Mouse (Mus musculus) liver, adult (tissue): ENCODE data around the gene Slc5a7.

Source experiments
- GATA4 ChIP-seq: IDR thresholded peaks from 2 replicates; pipeline ENCODE4 v1.6.1; 2014; ENCODE audit warnings: mild to moderate bottlenecking, low read length; ENCODE audit not compliant: insufficient replicate concordance

Slc5a7 gene

GRCm38 (mm10) chr17:54298934-54299333 is at the start of gene Slc5a7:
Gene Slc5a7, minus strand, starts transcription at chr17:54299034.
- no peak for TF ChIP-seq GATA4

- no peak for TF ChIP-seq GATA4
Observed at GRCm38 (mm10) chr17:54347672-54348071, 48.8 kb upstream of the Slc5a7 start.

- no peak for TF ChIP-seq GATA4
Observed at GRCm38 (mm10) chr17:54343395-54343794, 44.6 kb upstream of the Slc5a7 start.

GRCm38 (mm10) chr17:54298232-54298924 is 456 bp downstream of the Slc5a7 start:
- no peak for TF ChIP-seq GATA4

GRCm38 (mm10) chr17:54250783-54251182 is 48.1 kb downstream of the Slc5a7 start:
- no peak for TF ChIP-seq GATA4

- TF ChIP-seq GATA4: no peak
Observed at GRCm38 (mm10) chr17:54243650-54244300, 55.1 kb downstream of the Slc5a7 start.

GRCm38 (mm10) chr17:54239435-54239834 is 59.4 kb downstream of the Slc5a7 start:
- no peak for TF ChIP-seq GATA4
